Mouse (Mus musculus): Measurements from ENCODE around the gene Oosp3.

Oosp3 gene

DNA sequence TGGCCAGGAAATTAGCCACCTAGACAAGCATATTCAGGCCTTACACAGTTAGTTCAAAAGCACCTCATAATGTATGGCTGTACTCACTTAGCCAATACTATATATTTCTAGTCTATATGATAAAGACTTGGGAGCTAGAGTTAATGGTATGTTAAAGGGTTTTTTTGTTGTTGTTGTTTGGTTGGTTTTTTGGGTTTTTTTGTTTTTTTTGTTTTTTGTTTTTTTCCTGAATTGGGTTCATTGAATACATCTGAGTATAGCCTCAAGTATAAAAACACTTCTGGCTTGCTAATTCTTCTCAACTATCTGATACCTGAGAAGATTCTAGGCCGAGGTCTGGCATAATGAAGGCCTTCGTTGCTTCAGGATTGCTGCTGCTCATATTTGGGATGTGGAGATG lies at the start of gene Oosp3:
Oosp3 (plus strand) TSS at position 301 of the 400 bp plus-strand sequence.
- no peak for DNase-seq

DNA sequence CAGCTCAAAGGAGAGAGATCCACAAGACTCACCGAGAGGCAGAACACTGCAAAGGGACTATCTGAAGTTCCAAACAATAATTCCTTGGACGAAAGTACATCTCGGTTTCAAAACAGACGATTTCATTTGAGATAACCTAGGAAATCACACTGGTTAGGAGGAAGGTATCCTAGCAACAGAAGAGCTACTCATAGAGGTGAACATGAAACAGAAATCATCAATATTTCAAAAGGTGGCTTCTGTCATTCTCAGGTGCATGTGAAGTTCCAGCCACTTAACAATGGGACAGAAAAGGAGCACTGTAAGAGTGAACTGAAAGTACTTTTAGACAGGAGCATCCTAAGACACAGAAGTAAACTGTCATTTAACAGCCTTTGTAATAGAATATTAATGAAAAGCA lies 47.3 kb upstream of the Oosp3 start:
- no peak for DNase-seq

DNA sequence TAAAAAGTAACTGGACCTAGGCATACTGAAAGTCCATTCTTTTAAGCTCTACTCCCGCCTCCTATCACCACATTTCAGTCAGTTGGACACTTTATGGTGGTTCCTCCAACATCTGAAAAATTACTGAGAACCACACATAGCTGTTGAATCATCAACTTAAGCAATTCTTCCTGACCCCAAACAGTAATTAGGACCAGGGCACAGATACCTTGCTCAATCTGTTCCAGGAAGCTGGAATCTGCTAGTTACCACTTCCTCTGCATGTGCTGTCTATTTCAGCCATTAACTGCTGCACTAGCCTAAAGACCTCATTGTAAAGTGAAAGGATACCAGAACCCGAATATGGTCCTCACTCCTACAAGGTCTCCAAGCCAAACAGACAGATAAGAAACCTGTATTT lies 37.7 kb upstream of the Oosp3 start:
- DNase-seq: no peak

DNA sequence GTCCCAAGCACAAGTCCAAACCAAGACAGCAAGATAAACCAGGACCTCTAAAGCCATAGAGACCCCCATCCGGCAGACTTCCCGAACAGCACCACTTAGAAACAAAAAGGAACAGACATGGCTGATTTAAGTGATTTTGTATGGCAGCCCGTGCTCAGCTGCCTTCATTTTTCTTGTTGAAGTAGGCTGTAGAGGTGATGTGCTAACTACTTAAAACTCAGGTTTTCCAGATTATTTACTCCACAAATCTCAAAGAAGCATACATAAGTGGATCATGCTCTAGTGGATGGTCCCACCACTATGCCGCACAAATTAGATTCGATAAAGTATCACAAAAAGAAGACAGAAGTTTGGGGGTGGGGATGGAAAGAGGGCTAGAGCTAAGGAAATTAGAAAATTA lies 36.4 kb upstream of the Oosp3 start, which contains the start of gene Oosp2:
Oosp2 (minus strand) TSS at position 101 of the 400 bp plus-strand sequence.
- no peak for DNase-seq

GRCm38 (mm10) chr19:11661562-11661961 lies 35.3 kb upstream of the Oosp3 start:
- no peak for DNase-seq

DNA sequence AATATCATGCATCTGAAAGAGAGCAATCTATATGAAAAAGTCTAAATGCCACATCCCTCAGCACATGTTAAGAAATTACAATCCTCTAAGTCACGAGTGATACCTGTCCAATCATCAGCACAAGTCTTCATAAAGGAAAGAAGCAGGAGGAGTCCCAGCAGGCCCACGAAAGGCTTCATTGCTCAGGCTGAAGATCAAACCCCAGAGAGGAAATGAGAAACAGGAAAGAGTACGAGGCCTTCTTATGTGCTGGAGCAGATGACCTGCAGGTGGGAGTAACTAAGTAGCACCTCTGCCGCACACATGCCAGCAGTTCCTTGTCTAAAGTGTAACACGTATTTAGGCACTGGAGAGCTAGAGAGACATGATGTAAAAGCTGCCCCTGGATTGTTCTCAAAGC lies 6.0 kb upstream of the Oosp3 start, which contains the start of gene Oosp1:
Oosp1 (minus strand) TSS at position 312 of the 400 bp plus-strand sequence.
- no peak for DNase-seq

- DNase-seq: no peak
Measured at GRCm38 (mm10) chr19:11691454-11691853, 5.4 kb upstream of the Oosp3 start.

DNA sequence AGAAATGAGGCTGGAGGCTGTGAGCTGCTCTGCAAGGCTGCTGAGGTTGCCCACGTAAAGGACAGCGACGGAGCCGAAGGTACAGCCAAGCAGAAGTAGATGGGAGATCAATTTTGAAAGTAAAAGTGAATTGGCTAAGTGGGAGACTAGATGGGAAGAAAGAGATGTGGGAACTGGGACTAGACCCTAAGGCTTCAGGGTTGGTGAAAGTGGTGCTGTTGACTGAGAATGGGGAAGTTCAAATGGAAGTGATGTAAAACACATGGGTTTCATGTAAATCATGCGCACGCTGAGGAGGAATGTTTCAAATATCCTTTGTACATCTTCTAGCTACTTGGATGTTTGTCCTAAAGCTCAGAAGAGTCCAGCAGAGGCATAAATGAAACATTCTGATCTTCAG lies 1.5 kb downstream of the Oosp3 start:
- no peak for DNase-seq

- no peak for DNase-seq
Measured at GRCm38 (mm10) chr19:11712451-11712850, 15.6 kb downstream of the Oosp3 start.

DNA sequence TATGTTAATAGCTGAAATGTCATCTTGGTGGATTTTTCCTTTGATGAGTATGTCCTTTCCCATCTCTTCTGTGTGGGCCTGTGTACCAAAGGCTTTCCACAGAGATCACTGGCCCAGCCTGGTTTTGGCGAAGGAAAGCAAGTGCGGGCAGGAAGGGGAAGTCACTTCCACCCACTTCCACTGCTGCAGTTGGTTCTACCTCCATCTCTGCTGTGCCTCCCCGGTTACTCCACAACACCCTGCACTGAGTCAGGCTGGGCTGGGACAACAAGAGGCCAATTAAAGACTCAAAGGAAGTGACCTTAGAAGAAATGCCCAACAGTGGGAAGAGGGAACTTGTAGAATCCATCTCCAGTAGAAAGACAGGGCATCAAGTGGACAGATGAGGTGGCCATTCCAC lies 23.2 kb downstream of the Oosp3 start:
- DNase-seq: no peak

GRCm38 (mm10) chr19:11723870-11724269 lies 27.0 kb downstream of the Oosp3 start:
- no peak for DNase-seq

GRCm38 (mm10) chr19:11724275-11724674 lies 27.4 kb downstream of the Oosp3 start:
- DNase-seq: no peak

DNA sequence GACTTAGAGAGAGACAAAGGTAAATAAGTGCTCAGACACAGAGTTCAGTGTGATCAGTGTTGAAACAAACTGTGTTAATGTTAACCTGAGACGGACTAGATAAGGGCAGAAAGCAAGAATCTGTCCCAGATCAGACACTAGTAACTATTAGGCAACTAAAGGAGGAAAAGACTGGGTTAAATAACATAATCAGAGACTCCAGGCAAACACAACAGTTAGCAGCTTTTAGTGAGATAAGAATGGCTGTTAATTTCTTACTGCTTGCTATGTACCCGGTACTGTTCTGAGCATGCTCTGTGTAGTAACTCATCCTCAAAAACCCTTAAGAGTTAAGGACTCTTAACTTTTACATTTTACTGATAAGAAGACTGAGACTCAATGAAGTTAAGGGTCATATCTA lies 29.1 kb downstream of the Oosp3 start:
- no peak for DNase-seq

DNA sequence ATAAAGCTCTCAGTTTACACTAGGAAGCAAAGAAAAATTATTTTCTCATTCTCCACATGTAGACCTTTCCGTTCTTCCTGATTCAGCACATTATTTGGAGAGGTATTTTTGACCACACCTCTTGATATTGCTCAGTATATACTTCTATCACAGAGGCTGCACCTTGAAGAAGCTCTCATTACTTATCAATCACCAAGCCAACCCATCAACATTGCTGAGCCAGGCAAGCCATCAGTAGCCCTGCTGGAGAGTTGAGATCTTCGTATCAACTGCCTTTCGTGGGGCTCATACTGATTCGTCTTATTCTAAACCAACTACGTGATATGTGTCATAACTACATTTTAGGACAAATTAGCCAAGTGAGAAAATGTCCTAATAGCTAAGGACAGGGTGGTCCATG lies 30.4 kb downstream of the Oosp3 start:
- DNase-seq: no peak

- no peak for DNase-seq
Measured at GRCm38 (mm10) chr19:11730278-11730677, 33.4 kb downstream of the Oosp3 start.

DNA sequence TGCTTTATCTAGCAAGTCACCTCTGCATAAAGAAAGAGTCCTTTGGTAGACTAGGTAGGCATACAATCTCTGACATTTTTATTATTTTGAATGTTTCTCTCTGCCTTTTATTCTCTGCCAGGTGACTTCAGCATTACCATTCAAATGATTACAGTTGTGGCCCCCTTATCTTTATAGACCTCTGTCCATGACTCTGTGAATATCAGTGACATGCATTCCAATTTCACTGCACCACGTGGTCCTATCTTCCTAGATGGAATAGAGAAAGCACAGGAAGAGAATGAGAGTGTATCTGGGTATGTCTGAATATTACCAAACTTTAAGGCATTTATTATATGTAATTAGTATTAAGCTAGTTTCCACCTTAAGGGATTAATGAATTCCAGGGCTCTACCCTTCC lies 39.6 kb downstream of the Oosp3 start:
- DNase-seq: no peak

DNA sequence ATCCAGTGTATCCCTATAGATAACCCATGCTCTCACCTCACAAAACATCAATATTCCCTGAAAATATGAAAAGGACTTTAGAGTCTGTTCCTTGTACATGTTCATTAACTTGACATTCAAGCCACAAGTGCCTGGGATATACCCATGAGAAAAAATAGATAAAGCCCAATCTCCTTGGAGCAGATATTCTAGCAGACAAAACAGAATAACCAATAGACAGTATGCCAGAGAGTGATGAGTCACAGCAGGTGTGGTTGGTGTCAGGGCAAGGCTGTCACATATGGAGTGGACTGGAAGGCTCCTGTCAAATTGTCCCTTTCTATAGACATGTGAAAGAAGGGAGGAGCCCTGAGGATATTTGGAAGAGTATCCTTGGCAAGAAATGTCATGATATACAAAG lies 48.8 kb downstream of the Oosp3 start:
- no peak for DNase-seq

- no peak for DNase-seq
Measured at GRCm38 (mm10) chr19:11747298-11747697, 50.4 kb downstream of the Oosp3 start, which contains the start of gene Gif. Gif (plus strand) TSS chr19:11747554.
